Mouse (Mus musculus) myocyte (in vitro differentiated cells): Measurements from ENCODE around the gene Arap2.

Experiments
- CEBPB ChIP-seq: IDR thresholded peaks from 2 replicates; pipeline ENCODE4 v1.6.1; 2011; ENCODE audit warnings: mild to moderate bottlenecking, moderate library complexity; ENCODE audit not compliant: poor library complexity, insufficient read depth, severe bottlenecking
- E2F4 ChIP-seq: IDR thresholded peaks from one replicate; pipeline ENCODE4 v1.6.1; 2011; ENCODE audit warnings: mild to moderate bottlenecking, control low read depth, moderate library complexity; ENCODE audit not compliant: insufficient read depth
- MAX ChIP-seq: IDR thresholded peaks from one replicate; pipeline ENCODE4 v1.6.1; 2011; ENCODE audit warnings: low read depth, mild to moderate bottlenecking, control low read depth
- MYOD1 ChIP-seq, 3 experiments: IDR thresholded peaks; one replicate each; pipeline ENCODE4 v1.6.1; 2011; ENCODE audit warnings: control low read depth in 2 of 3, low read depth in 2 of 3, mild to moderate bottlenecking in 2 of 3, moderate library complexity in 1 of 3; ENCODE audit not compliant: insufficient read length in 2 of 3, control insufficient read depth in 1 of 3
- MYOG ChIP-seq, 3 experiments: IDR thresholded peaks; one replicate each; pipeline ENCODE4 v1.6.1; 2011; ENCODE audit warnings: control low read depth in 2 of 3, low read depth in 2 of 3, mild to moderate bottlenecking in 2 of 3; ENCODE audit not compliant: insufficient read length in 2 of 3, control insufficient read depth in 1 of 3, insufficient read depth in 1 of 3
- POLR2A ChIP-seq: IDR thresholded peaks from one replicate; pipeline ENCODE4 v1.6.1; 2011; ENCODE audit warnings: low read depth, mild to moderate bottlenecking, control low read depth, moderate library complexity; ENCODE audit not compliant: insufficient read length
- REST ChIP-seq: IDR thresholded peaks from one replicate; pipeline ENCODE4 v1.6.1; 2011; ENCODE audit warnings: mild to moderate bottlenecking, control low read depth, moderate library complexity; ENCODE audit not compliant: insufficient read depth, insufficient read length
- TCF12 ChIP-seq: IDR thresholded peaks from one replicate; pipeline ENCODE4 v1.6.1; 2011; ENCODE audit warnings: mild to moderate bottlenecking, control low read depth; ENCODE audit not compliant: poor library complexity, insufficient read depth, severe bottlenecking
- USF1 ChIP-seq: IDR thresholded peaks from one replicate; pipeline ENCODE4 v1.6.1; 2011; ENCODE audit warnings: low read depth, mild to moderate bottlenecking, control low read depth, moderate library complexity

- TF ChIP-seq MYOD1 (IDR thresholded peaks at IDR 0.05; ENCODE audit: control insufficient read depth in 1 of 3, insufficient read length in 2 of 3, low read depth in 2 of 3) (no peak), TCF12 (no peak), USF1 (no peak), REST (no peak), POLR2A (no peak), MYOG (IDR thresholded peaks at IDR 0.05; ENCODE audit: control insufficient read depth in 1 of 3, insufficient read depth in 1 of 3, insufficient read length in 2 of 3, low read depth in 2 of 3) (no peak), E2F4 (no peak), MAX (no peak), CEBPB (no peak)
Observed at GRCm38 (mm10) chr5:62653924-62654323, 112.0 kb downstream of the Arap2 start.
